Mouse (Mus musculus): ENCODE measurements at regions not wholly inside any gene's neighbourhood (a gene's known extent, or its start where the extent isn't known, plus 50 kb on each side); places are given as distances from the start of the nearest gene placed in this dataset.

- TF ChIP-seq POLR2A (IDR thresholded peaks at IDR 0.05; ENCODE audit: low read depth, low read length) (no peak), CTCF (conservative IDR thresholded peaks at IDR 0.05; ENCODE audit: insufficient read depth, insufficient read length, low read depth, low read length) (no peak)
Observed at GRCm38 (mm10) chr7:37077698-37078097, 379.8 kb downstream of the Tshz3 start.

All from kidney, adult 2 months (tissue).